Mouse (Mus musculus): ENCODE measurements around the gene Vmn1r34. TPM values are rescaled to one million over a fixed set of nuclear protein-coding genes. Genes with fewer than 3 reads are reported as not detected.
"Not testable (repeated sequence)": the region's sequence is repeated elsewhere in the genome, so short reads cannot be mapped to it uniquely, and the experiment has no call there.

Vmn1r34 gene
- polyA plus RNA-seq (2015; fragmentation: Nextera tagmentation; extraction: Ambion mirVana): not detected in 2 replicates

- 83% methylated on average over 1 of the region's 1 CpGs for WGBS
- Histone ChIP-seq H3K9ac (ENCODE audit: low read depth, low read length) (no peak within 1 kb of the TSS), H3K4me1 (replicated peaks; ENCODE audit: insufficient read depth, low read length) (no peaks in the 10 kb centered on the region), H3K4me2 (ENCODE audit: low read length) (no peak within 1 kb of the TSS), H3K4me3 (replicated peaks; ENCODE audit: low read depth, low read length) (no peak within 1 kb of the TSS), H3K36me3 (ENCODE audit: insufficient read depth, low read length) (no peaks in the 10 kb centered on the region), H3K9me3 (replicated peaks; ENCODE audit: low read length) (no peaks in the 10 kb centered on the region), H3K27me3 (ENCODE audit: insufficient read depth, low read length) (no peaks in the 10 kb centered on the region), H3K27ac (no peak within 1 kb of the TSS)
- ATAC-seq (replicated peaks; ENCODE audit: low FRiP score, low read depth) (no peak), DNase-seq (ENCODE audit: low spot score) (no peak)
- TF ChIP-seq CTCF (IDR thresholded peaks at IDR 0.05; ENCODE audit: low read depth): no peak
These were observed at the start of gene Vmn1r34 for GRCm38 (mm10) chr6:66643779-66644178. Gene Vmn1r34, minus strand, starts transcription at chr6:66643879.

GRCm38 (mm10) chr6:66685806-66686205, 42.1 kb upstream of the Vmn1r34 start, which contains the start of gene Vmn1r35:
Gene Vmn1r35, minus strand, starts transcription at chr6:66685906.
- H3K4me1 ChIP-seq (replicated peaks; ENCODE audit: insufficient read depth, low read length): no peaks in the 10 kb centered on the region
- H3K9ac ChIP-seq (ENCODE audit: low read depth, low read length): no peak within 1 kb of the TSS
- no peaks in the 10 kb centered on the region for H3K27me3 ChIP-seq (ENCODE audit: insufficient read depth, low read length)
- no peak within 1 kb of the TSS for H3K27ac ChIP-seq
- WGBS: 81% methylated on average over 3 of the region's 3 CpGs
- no peaks in the 10 kb centered on the region for H3K36me3 ChIP-seq (ENCODE audit: insufficient read depth, low read length)
- no peaks in the 10 kb centered on the region for H3K9me3 ChIP-seq (replicated peaks; ENCODE audit: low read length)
- no peak within 1 kb of the TSS for H3K4me3 ChIP-seq (replicated peaks; ENCODE audit: low read depth, low read length)
- no peak within 1 kb of the TSS for H3K4me2 ChIP-seq (ENCODE audit: low read length)
- no peak for TF ChIP-seq CTCF (IDR thresholded peaks at IDR 0.05; ENCODE audit: low read depth)
- DNase-seq (ENCODE audit: low spot score): no peak
- ATAC-seq (replicated peaks; ENCODE audit: low FRiP score, low read depth): no peak

- not testable (repeated sequence) for H3K9ac ChIP-seq (ENCODE audit: low read depth, low read length); H3K4me2 ChIP-seq (ENCODE audit: low read length); H3K4me1 ChIP-seq (replicated peaks; ENCODE audit: insufficient read depth, low read length); H3K9me3 ChIP-seq (replicated peaks; ENCODE audit: low read length); H3K36me3 ChIP-seq (ENCODE audit: insufficient read depth, low read length); H3K4me3 ChIP-seq (replicated peaks; ENCODE audit: low read depth, low read length); H3K27me3 ChIP-seq (ENCODE audit: insufficient read depth, low read length); DNase-seq (ENCODE audit: low spot score); ATAC-seq (replicated peaks; ENCODE audit: low FRiP score, low read depth); H3K27ac ChIP-seq
These were observed 25.5 kb downstream of the Vmn1r34 start, which contains the start of gene Vmn1r33 for GRCm38 (mm10) chr6:66618182-66618581. Gene Vmn1r33, minus strand, starts transcription at chr6:66618282.

GRCm38 (mm10) chr6:66595804-66596203, 47.9 kb downstream of the Vmn1r34 start:
- ATAC-seq (replicated peaks; ENCODE audit: low FRiP score, low read depth): no peak
- Histone ChIP-seq H3K9me3 (replicated peaks; ENCODE audit: low read length) (no peaks in the 10 kb centered on the region), H3K4me3 (replicated peaks; ENCODE audit: low read depth, low read length) (no peak overlapping the region), H3K36me3 (ENCODE audit: insufficient read depth, low read length) (no peaks in the 10 kb centered on the region), H3K4me1 (replicated peaks; ENCODE audit: insufficient read depth, low read length) (no peaks in the 10 kb centered on the region), H3K9ac (ENCODE audit: low read depth, low read length) (no peak overlapping the region), H3K4me2 (ENCODE audit: low read length) (no peak overlapping the region), H3K27ac (no peak overlapping the region), H3K27me3 (ENCODE audit: insufficient read depth, low read length) (no peaks in the 10 kb centered on the region)
- no peak for DNase-seq (ENCODE audit: low spot score)
- no peak for TF ChIP-seq CTCF (IDR thresholded peaks at IDR 0.05; ENCODE audit: low read depth)

Other genes starting within 250 kb of the Vmn1r34 start
- gene Mad2l1, start 108.5 kb downstream of the Vmn1r34 start, polyA plus RNA-seq (2015; fragmentation: Nextera tagmentation; extraction: Ambion mirVana): 68.9 and 69.7 TPM in 2 replicates
- gene Vmn1r32, start 83.8 kb downstream of the Vmn1r34 start, polyA plus RNA-seq (2015; fragmentation: Nextera tagmentation; extraction: Ambion mirVana): not detected in 2 replicates
- not detected in 2 replicates for gene Vmn1r33, start 25.6 kb downstream of the Vmn1r34 start, polyA plus RNA-seq (2015; fragmentation: Nextera tagmentation; extraction: Ambion mirVana)
- not detected in 2 replicates for gene Vmn1r35, start 42.0 kb upstream of the Vmn1r34 start, polyA plus RNA-seq (2015; fragmentation: Nextera tagmentation; extraction: Ambion mirVana)
- gene Vmn1r36, start 75.3 kb upstream of the Vmn1r34 start, polyA plus RNA-seq (2015; fragmentation: Nextera tagmentation; extraction: Ambion mirVana): not detected in 2 replicates
- not detected in 2 replicates for gene Vmn1r37, start 85.5 kb upstream of the Vmn1r34 start, polyA plus RNA-seq (2015; fragmentation: Nextera tagmentation; extraction: Ambion mirVana)
- gene Vmn1r38, start 138.7 kb upstream of the Vmn1r34 start, polyA plus RNA-seq (2015; fragmentation: Nextera tagmentation; extraction: Ambion mirVana): not detected in 2 replicates
- not detected in 2 replicates for gene Vmn1r39, start 166.7 kb upstream of the Vmn1r34 start, polyA plus RNA-seq (2015; fragmentation: Nextera tagmentation; extraction: Ambion mirVana)

All from kidney, postnatal 0 days (tissue).